Mouse (Mus musculus): Measurements from ENCODE around the gene Emd. TPM values are rescaled to one million over a fixed set of nuclear protein-coding genes. Genes with fewer than 3 reads are reported as not detected.
A peak's percentile ranks its signal among the peaks of the same experiment; 100 is the strongest.

Emd gene
- total and polyA plus RNA-seq, 3 experiments, result 56.5 to 179 (median 84.2) TPM

- ATAC-seq (ENCODE audit: extremely low read depth, insufficient number of reproducible peaks, low FRiP score, poor library complexity, severe bottlenecking) (no peak), DNase-seq (ENCODE audit: low spot score) (no peak)
- Histone ChIP-seq H3K36me3 (replicated peaks) (peaks cover 16% of the 10 kb centered on the region), H3K4me3 (ENCODE audit: low read depth, low read length) (peak overlapping the region; percentile 70), H3K27me3 (ENCODE audit: insufficient read depth, low read length) (no peaks in the 10 kb centered on the region), H3K4me1 (ENCODE audit: insufficient read depth, low read depth, low read length) (peaks cover 19% of the 10 kb centered on the region), H3K9me3 (replicated peaks) (no peaks in the 10 kb centered on the region)
- no peak for TF ChIP-seq POLR2AphosphoS5 (IDR thresholded peaks at IDR 0.05; ENCODE audit: insufficient replicate concordance, low read depth, low read length)
- no peak for TF ChIP-seq TAL1 (conservative IDR thresholded peaks at IDR 0.05; ENCODE audit: low read depth, low read length)
- no peak for TF ChIP-seq GATA2 (IDR thresholded peaks at IDR 0.05; ENCODE audit: borderline replicate concordance, low read depth, low read length)
- no peak for TF ChIP-seq GATA1 (IDR thresholded peaks at IDR 0.05; ENCODE audit: borderline replicate concordance, low read length)
- no peak for TF ChIP-seq CTCF (IDR thresholded peaks at IDR 0.05; ENCODE audit: low read depth, low read length)
Observed at GRCm38 (mm10) chrX:74269736-74270061, 15.2 kb downstream of the Emd start.

- Histone ChIP-seq H3K4me3 (ENCODE audit: low read depth, low read length) (peak within 1 kb of the TSS; percentile 70), H3K4me1 (ENCODE audit: insufficient read depth, low read depth, low read length) (peaks cover 19% of the 10 kb centered on the region), H3K36me3 (replicated peaks) (peaks cover 16% of the 10 kb centered on the region), H3K9me3 (replicated peaks) (no peaks in the 10 kb centered on the region), H3K27me3 (ENCODE audit: insufficient read depth, low read length) (no peaks in the 10 kb centered on the region)
- ATAC-seq (ENCODE audit: extremely low read depth, insufficient number of reproducible peaks, low FRiP score, poor library complexity, severe bottlenecking) (peak; percentile 84), DNase-seq (ENCODE audit: low spot score) (peak; percentile 54)
- TF ChIP-seq CTCF (IDR thresholded peaks at IDR 0.05; ENCODE audit: low read depth, low read length), result no peak
- peak; percentile 91 for TF ChIP-seq POLR2AphosphoS5 (IDR thresholded peaks at IDR 0.05; ENCODE audit: insufficient replicate concordance, low read depth, low read length)
- no peak for TF ChIP-seq GATA2 (IDR thresholded peaks at IDR 0.05; ENCODE audit: borderline replicate concordance, low read depth, low read length)
- TF ChIP-seq TAL1 (conservative IDR thresholded peaks at IDR 0.05; ENCODE audit: low read depth, low read length), result no peak
- TF ChIP-seq GATA1 (IDR thresholded peaks at IDR 0.05; ENCODE audit: borderline replicate concordance, low read length), result no peak
Observed at GRCm38 (mm10) chrX:74270062-74270901, 15.8 kb downstream of the Emd start, which contains the start of gene Rpl10. Rpl10 (plus strand) TSS chrX:74270812.

- Histone ChIP-seq H3K36me3 (replicated peaks) (peaks cover 16% of the 10 kb centered on the region), H3K4me1 (ENCODE audit: insufficient read depth, low read depth, low read length) (peaks cover 19% of the 10 kb centered on the region), H3K9me3 (replicated peaks) (no peaks in the 10 kb centered on the region), H3K27me3 (ENCODE audit: insufficient read depth, low read length) (no peaks in the 10 kb centered on the region), H3K4me3 (ENCODE audit: low read depth, low read length) (peak overlapping the region; percentile 70)
- DNase-seq (ENCODE audit: low spot score), result no peak
- no peak for ATAC-seq (ENCODE audit: extremely low read depth, insufficient number of reproducible peaks, low FRiP score, poor library complexity, severe bottlenecking)
- TF ChIP-seq GATA1 (IDR thresholded peaks at IDR 0.05; ENCODE audit: borderline replicate concordance, low read length) (no peak), GATA2 (IDR thresholded peaks at IDR 0.05; ENCODE audit: borderline replicate concordance, low read depth, low read length) (no peak), TAL1 (conservative IDR thresholded peaks at IDR 0.05; ENCODE audit: low read depth, low read length) (no peak), CTCF (IDR thresholded peaks at IDR 0.05; ENCODE audit: low read depth, low read length) (no peak), POLR2AphosphoS5 (IDR thresholded peaks at IDR 0.05; ENCODE audit: insufficient replicate concordance, low read depth, low read length) (no peak)
Observed at GRCm38 (mm10) chrX:74270902-74271551, 16.5 kb downstream of the Emd start.

DNA sequence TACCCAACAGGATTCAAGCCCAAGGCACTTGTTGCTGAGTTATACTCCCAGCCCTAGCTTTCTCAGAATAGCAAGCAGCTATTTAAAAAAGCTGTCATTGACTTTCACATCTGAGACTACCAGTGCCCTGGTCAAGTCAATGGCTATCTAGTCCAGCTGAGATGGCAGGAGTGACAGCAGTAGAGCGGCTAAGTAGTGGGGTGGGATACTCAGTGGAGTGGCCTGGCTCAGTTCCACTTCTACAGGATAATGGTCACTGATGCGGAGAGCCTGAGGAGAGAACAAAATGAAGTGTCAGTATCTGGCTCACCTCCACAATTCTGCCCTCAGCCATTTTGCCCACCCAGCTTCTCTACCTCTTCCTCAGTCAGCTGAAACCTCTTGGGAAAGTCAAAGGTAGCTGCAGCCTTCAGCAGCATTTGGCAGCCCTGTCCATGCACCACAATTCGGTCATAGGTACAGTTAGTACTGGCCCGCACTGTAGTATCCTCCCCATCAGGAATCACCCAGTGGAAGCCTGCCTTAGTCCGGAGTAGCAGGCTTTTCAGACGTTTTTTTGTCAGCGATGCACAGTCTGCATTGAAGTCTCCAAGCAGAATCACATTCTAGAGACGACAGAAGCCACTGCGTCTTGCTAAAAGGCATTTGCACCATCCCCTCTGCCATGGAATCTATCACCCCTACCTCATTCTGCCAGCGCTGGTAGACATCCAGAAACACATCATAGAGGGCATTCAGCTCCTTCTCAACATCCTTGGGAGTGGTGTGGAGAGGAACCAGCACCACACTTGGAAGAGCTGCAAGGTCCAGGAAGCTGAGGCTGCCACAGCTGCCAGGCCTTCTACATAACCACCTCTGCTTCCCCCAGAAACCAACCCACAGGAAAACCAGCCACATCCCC lies 19.2 kb downstream of the Emd start:
- no peak for DNase-seq (ENCODE audit: low spot score)
- Histone ChIP-seq H3K4me3 (ENCODE audit: low read depth, low read length) (no peak overlapping the region), H3K9me3 (replicated peaks) (no peaks in the 10 kb centered on the region), H3K27me3 (ENCODE audit: insufficient read depth, low read length) (no peaks in the 10 kb centered on the region), H3K36me3 (replicated peaks) (peaks cover 25% of the 10 kb centered on the region), H3K4me1 (ENCODE audit: insufficient read depth, low read depth, low read length) (peaks cover 23% of the 10 kb centered on the region)
- ATAC-seq (ENCODE audit: extremely low read depth, insufficient number of reproducible peaks, low FRiP score, poor library complexity, severe bottlenecking), result no peak
- TF ChIP-seq POLR2AphosphoS5 (IDR thresholded peaks at IDR 0.05; ENCODE audit: insufficient replicate concordance, low read depth, low read length), result peak; percentile 82
- no peak for TF ChIP-seq TAL1 (conservative IDR thresholded peaks at IDR 0.05; ENCODE audit: low read depth, low read length)

- TF ChIP-seq POLR2AphosphoS5 (IDR thresholded peaks at IDR 0.05; ENCODE audit: insufficient replicate concordance, low read depth, low read length), result no peak
- no peaks in the 10 kb centered on the region for H3K27me3 ChIP-seq (ENCODE audit: insufficient read depth, low read length)
- H3K4me1 ChIP-seq (ENCODE audit: insufficient read depth, low read depth, low read length), result peaks cover 19% of the 10 kb centered on the region
- DNase-seq (ENCODE audit: low spot score), result no peak
- no peak; the same call in 1 of the 2 replicates for ATAC-seq (ENCODE audit: extremely low read depth, insufficient number of reproducible peaks, low FRiP score, poor library complexity, severe bottlenecking)
- peaks cover 19% of the 10 kb centered on the region for H3K36me3 ChIP-seq (replicated peaks)
- H3K9me3 ChIP-seq (replicated peaks), result no peaks in the 10 kb centered on the region
- H3K4me3 ChIP-seq (ENCODE audit: low read depth, low read length), result no peak overlapping the region
Observed at GRCm38 (mm10) chrX:74277916-74278315, 23.4 kb downstream of the Emd start.
